Mouse (Mus musculus) MN1 (cell line): ENCODE measurements around the gene Cenpt.
"Not testable (repeated sequence)": the region's sequence is repeated elsewhere in the genome, so short reads cannot be mapped to it uniquely, and the experiment has no call there.

Experiments used
- DNase-seq: peaks from one replicate; pipeline ENCODE4 v3.0.0-alpha.2; 2016; ENCODE audit warnings: low spot score

The Cenpt gene

GRCm38 (mm10) chr8:105854303-105854702 is 1.2 kb upstream of the Cenpt start:
- no peak for DNase-seq

DNA sequence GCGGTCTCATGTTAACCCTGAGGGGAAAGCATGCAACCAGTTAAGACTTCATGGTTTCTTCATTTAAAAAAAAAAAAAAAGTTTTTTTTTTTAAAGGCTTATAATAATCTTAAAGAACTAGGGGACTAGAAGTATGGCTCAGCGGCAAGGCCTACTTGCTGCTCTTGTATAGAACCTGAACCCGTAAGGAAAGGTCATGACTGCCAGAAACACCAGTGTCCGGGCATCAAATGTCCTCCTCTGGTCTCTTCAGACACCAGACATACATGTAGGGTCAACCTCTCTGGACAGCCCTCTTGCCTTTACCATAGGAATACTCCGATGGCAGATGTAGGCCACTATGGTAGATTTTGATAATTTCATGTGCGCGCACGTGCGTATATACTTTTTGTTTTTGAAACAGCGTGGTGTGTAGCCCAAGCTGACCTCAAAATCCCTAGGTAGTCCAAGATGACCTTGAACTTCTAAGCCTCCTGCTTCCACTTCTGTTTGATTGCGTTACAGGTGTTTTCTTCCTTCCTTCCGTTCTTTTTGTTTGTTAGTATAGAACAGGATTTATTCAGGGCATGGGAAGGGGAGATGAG is 840 bp downstream of the Cenpt start:
- DNase-seq, result no peak

DNA sequence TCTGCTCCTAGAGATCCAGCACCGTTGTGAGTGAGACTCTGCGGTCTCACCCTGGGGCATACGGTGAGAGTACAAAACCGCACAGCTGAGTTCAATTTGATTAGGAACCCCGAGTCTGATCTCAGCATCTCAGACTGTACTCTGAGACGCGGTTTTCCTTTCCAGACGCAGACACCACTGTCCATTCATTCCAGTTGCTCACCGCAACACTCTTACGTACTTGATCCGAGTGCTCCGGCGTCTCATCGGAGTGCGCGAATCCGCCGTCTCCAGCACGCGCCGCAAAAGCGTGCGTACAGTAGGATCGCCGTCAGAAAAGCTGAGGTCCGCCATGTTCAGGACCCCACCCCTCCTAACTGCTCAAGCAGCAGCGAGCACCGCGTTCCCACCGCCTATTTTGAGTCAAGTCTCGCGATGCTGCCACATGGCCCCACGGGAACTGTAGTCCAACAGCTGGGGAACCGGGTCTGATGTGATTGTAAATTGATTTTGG is 1.4 kb downstream of the Cenpt start:
- DNase-seq, result peak; percentile 96

- no peak for DNase-seq
Observed at GRCm38 (mm10) chr8:105850611-105851010, 2.5 kb downstream of the Cenpt start.

DNA sequence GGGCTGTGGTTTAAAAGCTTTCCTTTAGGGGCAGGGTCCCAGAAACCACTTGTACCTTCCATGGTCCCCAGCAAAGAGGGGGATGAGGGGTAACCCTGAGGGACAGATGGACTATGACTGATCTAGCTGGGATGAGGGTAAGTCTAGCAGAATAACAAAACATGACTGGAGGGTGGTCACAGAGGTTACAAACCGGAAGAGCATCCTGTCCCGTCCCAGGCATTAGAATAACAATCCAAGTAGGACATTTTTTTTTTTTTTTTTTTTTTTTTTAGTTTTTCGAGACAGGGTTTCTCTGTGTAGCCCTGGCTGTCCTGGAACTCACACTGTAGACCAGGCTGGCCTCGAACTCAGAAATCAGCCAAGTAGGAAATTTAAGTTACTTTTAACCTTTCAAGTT is 3.1 kb downstream of the Cenpt start:
- no peak for DNase-seq

- no peak for DNase-seq
Observed at GRCm38 (mm10) chr8:105846678-105847077, 6.4 kb downstream of the Cenpt start.

DNA sequence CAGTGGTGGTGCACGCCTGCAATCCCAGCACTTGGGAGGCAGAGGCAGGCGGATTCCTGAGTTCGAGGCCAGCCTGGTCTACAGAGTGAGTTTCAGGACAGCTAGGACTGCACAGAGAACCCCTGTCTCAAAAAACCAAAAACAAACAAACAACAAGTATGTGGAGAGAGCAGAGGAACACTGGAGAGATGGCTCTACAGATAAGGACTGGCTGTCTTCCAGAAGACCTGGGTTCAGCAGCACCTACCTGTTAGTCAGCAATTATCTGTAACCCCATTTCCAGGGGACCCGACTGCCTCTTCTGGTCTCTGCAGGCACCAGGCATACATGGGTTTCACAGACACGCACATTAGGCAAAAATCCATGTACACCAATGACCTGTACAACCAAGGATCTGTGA is 13.9 kb downstream of the Cenpt start:
- DNase-seq, result no peak

GRCm38 (mm10) chr8:105836991-105837390 is 16.1 kb downstream of the Cenpt start:
- no peak for DNase-seq

DNA sequence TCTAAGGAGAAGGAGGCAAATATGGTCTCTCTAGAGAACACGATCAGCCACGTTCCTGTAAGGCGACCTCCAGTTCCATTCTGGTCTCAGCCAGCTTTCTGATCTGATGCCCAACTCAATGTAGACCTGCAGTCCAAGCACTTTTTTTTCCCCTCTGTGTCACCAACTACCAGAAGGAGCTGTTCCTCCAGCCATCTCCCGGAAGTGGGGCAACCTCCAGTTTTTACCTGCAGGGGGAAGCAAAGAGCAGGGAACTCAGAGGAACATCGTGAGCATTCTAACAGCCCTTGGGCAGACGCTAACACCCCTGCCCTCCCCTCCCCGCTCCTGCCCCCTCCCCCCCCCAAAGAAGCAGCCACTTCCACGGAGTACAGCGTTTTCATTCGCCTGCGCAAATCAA is 17.8 kb downstream of the Cenpt start:
- DNase-seq, result peak; percentile 69

GRCm38 (mm10) chr8:105833740-105834139 is 19.3 kb downstream of the Cenpt start:
- not testable (repeated sequence) for DNase-seq

- peak; percentile 99 for DNase-seq
Observed at GRCm38 (mm10) chr8:105826861-105827848, 25.9 kb downstream of the Cenpt start, which contains the start of the genes Ranbp10 and Tsnaxip1. Ranbp10 (minus strand) TSS chr8:105827350. Tsnaxip1 (plus strand) TSS chr8:105827731.

- DNase-seq, result peak; percentile 30
Observed at GRCm38 (mm10) chr8:105826379-105826778, 26.7 kb downstream of the Cenpt start.

- DNase-seq, result no peak
Observed at GRCm38 (mm10) chr8:105825506-105825905, 27.6 kb downstream of the Cenpt start.

- no peak for DNase-seq
Observed at GRCm38 (mm10) chr8:105820925-105821324, 32.2 kb downstream of the Cenpt start.

DNA sequence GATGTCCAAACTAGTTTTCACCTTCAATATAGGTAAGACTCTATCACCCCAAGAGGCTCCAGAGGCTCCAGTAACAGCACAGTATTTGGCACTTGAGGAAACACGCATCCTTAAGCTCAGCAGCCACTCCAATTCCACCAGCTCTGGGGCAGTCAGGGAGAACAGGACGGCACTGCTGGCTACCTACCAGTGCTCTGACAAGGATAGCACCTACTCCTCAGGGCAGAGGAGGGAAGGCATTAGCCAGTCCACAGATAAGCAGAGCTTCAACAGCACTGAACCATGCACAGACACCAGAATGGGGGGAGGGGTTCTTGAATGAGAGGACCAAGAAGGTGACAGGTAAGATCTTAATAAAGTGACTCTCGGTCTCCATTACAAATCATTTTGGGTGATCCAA is 33.4 kb downstream of the Cenpt start:
- DNase-seq, result no peak

DNA sequence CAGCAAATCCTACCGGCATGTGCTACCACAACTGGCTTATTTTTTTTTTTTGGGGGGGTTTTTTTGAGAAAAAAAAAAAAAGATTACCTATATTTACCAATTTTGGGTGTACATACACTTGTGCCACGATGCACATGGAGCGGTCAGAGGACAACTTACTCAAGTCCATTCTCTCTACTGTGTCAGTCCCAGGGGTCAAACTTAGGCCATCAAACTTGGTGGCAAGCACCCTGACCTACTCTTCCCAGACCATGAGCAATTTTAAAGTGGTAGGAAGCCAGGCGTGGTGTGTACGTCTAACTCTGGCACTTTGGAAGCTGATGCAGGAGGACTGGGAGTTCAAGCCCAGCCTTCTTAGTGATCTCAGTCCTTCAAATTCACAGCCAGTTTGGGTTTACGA is 39.8 kb downstream of the Cenpt start:
- no peak for DNase-seq

- DNase-seq, result no peak
Observed at GRCm38 (mm10) chr8:105812511-105812910, 40.6 kb downstream of the Cenpt start.

GRCm38 (mm10) chr8:105811543-105811942 is 41.5 kb downstream of the Cenpt start:
- no peak for DNase-seq

- DNase-seq, result peak; percentile 75
Observed at GRCm38 (mm10) chr8:105811061-105811460, 42.0 kb downstream of the Cenpt start.

DNA sequence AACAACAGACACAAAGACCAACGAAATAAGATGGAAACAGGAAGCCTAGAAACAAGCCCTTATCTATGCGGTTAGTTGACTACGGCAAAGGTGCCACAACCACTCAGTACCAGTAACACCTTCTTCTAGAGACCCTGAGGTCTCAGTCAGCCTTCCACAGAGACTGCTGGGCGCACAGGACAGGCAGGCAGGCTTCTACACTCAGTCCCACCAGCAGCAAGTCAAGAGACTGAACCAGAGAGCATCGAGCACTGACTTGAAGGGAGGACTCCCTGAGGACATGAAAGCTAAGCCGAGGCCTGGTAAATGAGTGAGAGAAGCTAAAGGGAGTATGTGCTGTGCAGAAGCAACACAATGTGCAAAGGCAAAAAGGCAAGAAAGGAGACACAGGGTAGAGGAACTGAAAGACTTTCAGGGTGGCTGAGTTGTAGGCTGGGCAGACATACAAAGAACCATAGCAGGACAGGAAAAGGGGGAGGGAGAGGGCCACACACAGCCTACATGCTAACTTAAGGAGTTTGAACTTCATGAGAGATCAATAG is 42.8 kb downstream of the Cenpt start:
- no peak for DNase-seq

GRCm38 (mm10) chr8:105808480-105808879 is 44.6 kb downstream of the Cenpt start:
- DNase-seq, result peak; percentile 51

DNA sequence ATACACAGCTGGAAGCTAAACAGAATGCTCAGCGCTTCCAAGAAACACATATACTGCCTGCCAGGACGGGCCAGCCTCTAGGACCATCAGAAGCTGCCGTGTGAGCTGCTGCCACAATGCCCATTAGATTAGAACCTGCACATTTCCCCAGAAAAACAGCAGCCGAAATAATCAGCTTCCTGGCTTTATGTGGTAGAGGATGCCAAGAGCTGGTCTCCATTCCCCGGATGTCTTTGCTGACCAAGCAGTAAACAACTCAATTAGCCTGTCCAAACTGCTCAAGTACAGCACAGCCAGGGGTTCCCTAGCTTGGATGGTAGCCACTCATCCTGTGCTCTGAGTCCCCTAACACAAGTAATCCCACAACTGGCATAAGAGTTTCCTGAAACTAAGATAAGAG is 45.3 kb downstream of the Cenpt start:
- DNase-seq, result peak; percentile 57

GRCm38 (mm10) chr8:105805964-105806363 is 47.1 kb downstream of the Cenpt start:
- DNase-seq, result no peak
